Mouse (Mus musculus) T-cell, adult 2 months (primary cell): Measurements from ENCODE around the gene Whrn.

Source experiments
- DNase-seq: peaks from one replicate; pipeline ENCODE4 v3.0.0; 2022; ENCODE audit warnings: low spot score

The Whrn gene

GRCm38 (mm10) chr4:63495915-63496278 lies at the start of gene Whrn:
Gene Whrn (minus strand): TSS chr4:63495991.
- peak; percentile 76 for DNase-seq

GRCm38 (mm10) chr4:63545231-63545958 lies 49.6 kb upstream of the Whrn start:
- no peak for DNase-seq

- DNase-seq: peak; percentile 92
Measured at GRCm38 (mm10) chr4:63544494-63545230, 48.9 kb upstream of the Whrn start, which contains the start of gene Atp6v1g1. Gene Atp6v1g1 (plus strand): TSS chr4:63544772.

DNA sequence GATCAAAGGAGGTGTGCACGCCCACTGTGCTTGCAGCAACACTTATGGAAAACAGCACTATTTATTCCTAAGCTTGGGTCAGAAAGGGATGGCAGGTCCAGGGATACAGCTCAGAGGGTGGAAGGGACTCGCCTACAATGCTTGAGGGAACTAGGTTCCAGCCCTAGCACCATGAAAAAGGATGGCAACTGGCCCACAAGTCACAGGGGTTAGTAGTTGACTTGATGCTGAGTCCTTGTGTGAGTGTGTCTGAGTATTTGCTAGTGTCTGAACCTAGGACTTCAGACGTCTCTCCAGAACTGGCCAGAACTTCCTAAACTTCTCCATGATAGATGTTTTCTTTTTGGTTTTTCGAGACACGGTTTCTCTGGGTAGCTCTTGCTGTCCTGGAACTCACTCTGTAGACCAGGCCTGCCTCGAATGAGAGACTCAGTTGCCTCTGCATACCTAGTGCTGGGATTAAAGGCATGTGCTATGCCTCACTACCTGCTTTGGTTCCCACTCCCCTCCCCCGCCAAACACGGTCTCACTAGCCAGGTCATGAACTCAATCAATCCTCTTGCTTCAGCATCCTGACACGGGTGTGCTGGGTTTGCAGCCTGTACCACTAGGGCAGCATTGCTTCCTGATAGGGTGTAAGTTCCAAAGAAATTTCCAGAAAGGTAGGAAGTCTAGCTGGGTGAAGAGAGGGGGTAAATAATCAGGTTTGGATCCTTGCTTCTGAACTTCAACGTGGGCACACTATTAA lies 48.1 kb upstream of the Whrn start:
- no peak for DNase-seq

DNA sequence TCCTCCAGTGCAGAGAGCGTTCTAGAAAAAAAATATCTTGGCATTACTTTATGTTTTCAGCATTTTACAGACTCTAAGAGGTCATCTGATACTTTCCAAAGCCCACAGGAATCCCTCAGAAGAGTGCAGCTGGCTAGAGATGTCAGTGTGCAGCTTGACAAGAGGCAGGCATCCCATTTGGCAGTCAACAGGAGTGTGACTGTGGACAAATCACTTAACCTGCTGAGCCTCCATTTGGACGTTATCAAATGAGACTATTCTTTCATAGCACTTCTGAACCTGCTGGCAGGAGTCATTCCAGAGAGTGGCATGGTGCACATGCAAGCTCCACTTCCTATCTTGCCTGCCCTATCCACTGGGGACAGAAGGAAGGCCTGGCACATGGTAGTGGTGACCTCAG lies 46.4 kb upstream of the Whrn start:
- DNase-seq: no peak

DNA sequence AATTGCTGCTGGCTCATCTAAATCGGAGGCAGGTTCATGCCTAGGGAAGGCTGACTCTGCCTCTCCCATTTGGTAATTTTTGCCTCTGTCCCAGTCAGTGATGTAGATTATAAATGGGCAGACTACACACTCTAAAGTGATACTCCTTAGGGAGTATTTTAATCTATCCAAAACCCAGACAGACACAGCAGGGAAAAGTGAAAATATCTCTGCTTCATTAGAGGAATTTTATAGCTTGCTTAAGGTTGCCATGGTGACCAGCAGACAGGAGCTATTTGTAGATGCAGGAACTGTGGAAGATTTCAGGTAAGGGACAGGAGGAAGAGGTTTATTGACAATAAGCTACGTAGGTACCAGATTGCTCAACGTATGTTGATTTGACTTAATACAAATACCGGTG lies 41.8 kb upstream of the Whrn start:
- no peak for DNase-seq

DNA sequence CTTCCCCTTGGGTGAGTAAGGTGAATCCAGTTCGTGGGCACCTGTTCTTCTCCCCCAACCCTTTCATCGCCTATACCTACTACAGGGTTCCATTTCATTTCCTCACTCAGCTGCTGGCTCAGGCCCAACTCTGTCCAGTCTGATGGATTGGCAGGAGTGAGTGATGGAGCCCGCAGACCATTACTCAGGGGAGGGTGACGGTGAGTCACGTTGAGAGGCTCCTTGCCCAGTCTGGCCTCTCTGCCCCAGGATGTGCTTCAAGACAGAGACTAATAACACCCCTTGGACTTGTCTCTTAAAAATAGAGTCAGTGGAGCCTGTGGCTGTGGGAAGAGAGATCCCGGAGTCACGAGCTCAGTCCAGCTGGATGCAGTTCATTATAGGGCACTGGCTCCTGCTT lies 34.6 kb upstream of the Whrn start:
- DNase-seq: no peak

- DNase-seq: no peak
Measured at GRCm38 (mm10) chr4:63528946-63529345, 33.2 kb upstream of the Whrn start.

DNA sequence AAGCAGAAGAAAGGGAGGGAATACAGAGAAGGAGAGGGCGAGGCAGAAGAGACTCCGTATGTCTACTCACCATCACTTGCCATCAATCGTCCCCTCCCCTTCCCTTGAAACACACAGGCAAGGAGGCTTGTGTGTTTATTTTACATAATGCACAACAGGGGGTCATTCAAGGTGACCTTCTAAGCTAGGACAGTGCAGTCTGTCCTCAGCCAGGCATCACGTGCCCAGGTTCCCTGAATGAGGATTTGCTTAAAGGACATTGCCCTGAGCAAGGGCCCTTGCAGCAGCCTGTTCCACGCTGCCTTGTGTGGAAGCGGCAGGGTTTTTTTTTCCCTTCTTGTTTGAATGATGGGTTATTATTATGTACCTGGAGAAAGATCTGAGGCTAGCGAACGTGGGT lies 29.7 kb upstream of the Whrn start:
- DNase-seq: no peak

DNA sequence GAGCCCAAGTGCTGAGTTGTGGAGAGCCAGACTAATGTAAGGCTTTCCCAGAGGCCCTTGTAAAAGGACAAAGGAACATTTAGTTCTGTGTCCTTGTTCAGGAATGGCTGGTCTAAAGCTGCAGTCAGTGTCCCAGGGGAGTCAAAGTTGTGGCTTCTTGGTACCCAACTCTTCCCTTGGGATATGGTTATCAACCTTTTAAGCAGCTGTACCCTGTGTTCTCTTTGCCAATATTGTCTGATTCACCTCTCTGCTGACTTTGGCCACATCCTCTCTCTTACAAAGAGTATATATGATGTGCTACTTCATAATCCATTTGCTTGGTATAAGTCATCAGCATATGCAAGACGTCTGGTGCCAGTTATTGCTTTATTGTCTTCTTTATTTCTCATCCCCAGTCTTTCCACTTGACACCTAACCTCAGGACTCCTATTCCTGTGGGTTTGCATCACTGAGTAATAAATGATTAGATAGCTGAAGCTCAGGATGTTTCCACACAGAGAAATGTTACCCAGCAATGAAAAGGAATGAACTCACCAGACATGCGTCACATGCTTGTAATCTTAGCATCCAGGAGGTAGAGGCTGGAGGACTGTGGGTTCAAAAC lies 26.1 kb upstream of the Whrn start:
- no peak for DNase-seq

DNA sequence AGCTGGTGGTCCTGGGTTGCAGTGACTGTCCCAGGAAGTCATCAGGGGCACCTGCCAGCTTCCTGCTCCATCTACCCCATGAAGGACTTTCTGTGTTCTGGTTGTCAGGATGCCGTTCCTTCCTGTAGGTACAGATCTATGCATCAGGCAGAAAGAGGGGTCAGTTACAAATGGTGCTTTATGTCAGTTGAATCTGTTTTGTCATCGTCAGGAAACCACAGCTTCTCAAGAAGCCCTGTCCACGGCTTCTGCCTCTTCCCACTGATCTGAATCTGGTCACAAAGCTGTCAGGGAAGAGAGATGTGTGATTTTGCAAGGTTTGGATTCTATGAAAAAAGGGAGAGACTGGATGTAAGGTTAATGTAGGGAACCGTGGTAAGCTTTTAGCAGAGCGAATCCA lies 19.2 kb upstream of the Whrn start:
- no peak for DNase-seq

DNA sequence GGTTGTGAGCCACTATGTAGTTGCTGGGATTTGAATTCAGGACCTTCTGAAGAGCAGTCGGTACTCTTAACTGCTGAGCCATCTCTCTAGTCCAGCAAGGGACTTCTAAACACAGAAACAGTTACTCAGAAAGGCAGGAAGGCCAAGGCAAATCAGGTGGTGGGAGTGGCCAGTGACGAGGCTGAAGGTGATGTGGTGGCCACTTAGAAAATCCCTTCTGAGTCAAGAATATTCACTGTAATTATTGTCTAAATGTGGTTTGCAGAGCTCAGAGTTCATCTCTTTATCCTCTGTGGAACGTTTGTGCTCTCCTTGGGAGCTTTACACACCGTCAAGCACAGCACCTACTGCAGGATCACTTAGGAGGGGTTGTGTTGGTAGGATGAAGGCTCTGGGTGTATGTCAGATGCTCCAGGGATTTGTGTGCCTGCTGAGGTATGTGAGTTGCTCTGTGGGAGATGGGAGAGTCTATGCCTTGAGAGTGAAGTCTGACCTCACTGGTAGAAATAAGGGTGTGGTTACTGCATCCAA lies 18.7 kb upstream of the Whrn start:
- no peak for DNase-seq

DNA sequence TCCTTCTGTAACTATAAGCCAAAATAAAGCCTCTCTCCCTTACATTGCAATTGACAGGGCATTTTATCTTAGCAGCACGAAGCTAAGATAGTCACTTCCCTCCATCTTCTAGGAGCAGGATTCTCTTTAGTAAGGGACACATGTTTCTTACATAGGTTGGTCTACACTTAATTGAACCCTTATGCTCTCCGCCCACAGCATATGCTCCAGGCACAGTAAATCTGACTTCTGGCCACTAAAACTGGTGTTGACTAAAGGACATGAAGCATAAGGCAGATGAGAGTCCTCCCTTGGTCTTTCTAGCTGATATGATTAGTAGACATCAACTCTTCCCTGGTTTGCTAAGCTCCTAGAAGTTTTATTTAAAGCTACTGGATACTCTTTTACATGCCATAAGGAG lies 17.1 kb upstream of the Whrn start:
- no peak for DNase-seq

DNA sequence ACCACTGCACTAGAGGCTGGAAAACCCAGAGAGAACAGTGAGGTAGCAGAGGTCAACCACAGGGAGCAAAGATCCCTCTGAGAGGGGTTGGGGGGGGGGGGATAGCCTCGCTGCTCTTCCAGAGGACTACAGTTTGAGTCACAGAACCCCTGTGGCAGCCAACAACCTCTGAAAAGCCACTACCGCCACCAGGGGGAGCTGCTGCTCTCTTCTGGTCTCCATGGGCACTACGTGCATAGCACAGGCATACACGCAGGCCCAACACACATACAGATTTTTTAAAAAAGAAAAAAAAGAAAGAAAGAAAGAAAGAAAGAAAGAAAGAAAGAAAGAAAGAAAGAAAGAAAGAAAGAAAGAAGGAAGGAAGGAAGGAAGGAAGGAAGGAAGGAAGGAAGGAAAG lies 12.4 kb upstream of the Whrn start:
- peak; percentile 79 for DNase-seq

DNA sequence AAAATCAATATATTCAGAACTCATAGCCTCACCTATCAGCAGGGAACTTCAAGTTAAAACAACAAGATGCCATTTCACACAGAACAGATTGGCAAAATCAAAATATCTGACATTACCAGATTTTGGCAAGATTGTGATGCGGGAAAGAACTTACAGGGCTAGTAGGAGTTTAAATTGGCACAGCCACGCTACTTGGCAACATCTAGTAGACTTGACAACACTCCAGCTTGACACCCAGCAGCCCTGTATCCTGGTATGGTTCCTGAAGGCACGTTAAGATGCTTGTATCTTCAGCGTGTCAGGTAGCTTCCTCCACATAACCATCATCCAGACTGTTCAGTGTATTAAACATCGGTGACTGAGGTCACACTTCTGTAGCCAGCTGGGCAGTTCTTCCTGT lies 11.7 kb upstream of the Whrn start:
- no peak for DNase-seq

GRCm38 (mm10) chr4:63503949-63504348 lies 8.2 kb upstream of the Whrn start:
- no peak for DNase-seq

GRCm38 (mm10) chr4:63501050-63501449 lies 5.3 kb upstream of the Whrn start:
- DNase-seq: no peak

DNA sequence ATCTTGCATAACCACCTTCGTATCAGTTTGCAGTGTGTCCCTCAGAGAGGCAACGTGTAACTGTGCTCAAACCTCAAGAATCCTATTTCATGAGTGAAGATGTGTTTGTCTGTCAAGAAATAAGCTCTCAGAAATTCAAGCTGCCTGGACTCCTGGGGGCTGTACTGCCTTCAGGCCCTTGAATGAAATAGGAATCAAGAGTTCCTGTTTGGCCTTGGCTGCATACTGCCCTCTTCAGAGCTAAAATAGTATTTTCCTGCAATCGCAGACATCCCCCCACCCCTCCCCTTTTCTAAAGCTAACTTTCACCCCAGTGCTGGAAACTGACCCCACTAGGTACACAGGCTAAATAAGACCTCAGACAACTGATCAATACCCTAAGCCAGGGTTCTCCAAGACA lies 2.6 kb upstream of the Whrn start:
- no peak for DNase-seq

DNA sequence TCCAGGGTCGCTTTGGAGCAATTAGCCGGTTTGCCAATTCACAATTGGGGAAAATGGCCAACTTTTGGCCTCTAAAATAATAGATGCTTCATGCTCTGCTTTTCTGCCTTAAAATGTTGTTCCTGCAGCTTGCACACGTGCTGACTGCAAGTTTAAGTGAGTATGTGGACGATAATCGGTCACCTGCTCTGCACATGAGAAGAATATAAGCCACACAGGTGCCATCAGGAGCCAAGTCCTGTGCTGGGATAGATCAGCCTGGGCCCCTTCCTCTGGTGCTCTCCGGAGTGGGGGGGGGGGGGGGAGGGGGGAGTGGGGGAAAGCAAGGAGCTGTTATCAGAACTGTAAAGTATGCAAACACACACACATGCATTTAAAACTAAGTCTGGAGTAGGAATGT lies 521 bp upstream of the Whrn start:
- no peak for DNase-seq

- peak; percentile 57 for DNase-seq
Measured at GRCm38 (mm10) chr4:63494967-63495914, 550 bp downstream of the Whrn start.

- peak; percentile 38 for DNase-seq
Measured at GRCm38 (mm10) chr4:63494401-63494966, 1.3 kb downstream of the Whrn start.
